Mouse (Mus musculus) heart, adult 8-10 months (tissue): ENCODE data around the gene Ttyh3. TPM values are rescaled to one million over a fixed set of nuclear protein-coding genes. Genes with fewer than 3 reads are reported as not detected.

Source experiments
- DNase-seq: peaks from one replicate; pipeline ENCODE4 v3.0.0; 2022; ENCODE audit warnings: low spot score
- total RNA-seq, 4 experiments: library from RNA; stranded (reverse); gene quantifications; 2 replicates each; pipeline ENCODE4 v1.2.4; 2022

Ttyh3 gene
- 10 to 100 TPM in 2 of 4 experiments, 1 to 10 TPM in 2; 8.8 to 11.5 (median 9.9) TPM for total RNA-seq

DNA sequence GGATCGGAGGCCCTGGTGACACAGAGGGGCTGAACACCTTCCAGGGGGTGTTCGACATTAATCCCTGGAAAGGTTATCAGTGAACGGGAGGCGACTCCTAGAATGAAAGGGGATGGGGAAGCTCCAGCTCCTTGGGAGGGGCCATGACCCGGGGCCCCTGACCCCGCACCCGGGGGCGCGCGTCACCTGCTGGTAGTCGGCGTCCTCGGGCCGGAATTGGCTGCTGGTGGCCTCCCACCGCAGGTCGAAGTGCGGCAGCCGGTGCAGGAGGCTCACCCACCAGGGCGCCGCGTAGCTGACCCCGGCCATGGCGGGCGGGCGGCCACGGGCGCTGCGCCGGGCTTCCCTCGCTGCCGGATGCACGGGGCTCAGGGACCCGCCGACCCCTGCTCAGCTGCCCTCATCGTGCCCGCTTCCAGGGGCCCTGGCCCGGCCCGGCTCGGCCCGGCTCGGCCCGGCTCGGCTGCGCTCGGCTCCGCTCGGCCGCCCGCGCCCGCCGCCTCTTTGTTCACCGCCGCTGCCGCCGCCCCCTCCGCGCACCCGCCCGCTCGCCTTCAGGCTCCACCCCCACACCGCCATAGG lies at the start of gene Ttyh3:
Gene Ttyh3 (minus strand): TSS at position 513 of the 582 bp plus-strand sequence.
- no peak for DNase-seq

DNA sequence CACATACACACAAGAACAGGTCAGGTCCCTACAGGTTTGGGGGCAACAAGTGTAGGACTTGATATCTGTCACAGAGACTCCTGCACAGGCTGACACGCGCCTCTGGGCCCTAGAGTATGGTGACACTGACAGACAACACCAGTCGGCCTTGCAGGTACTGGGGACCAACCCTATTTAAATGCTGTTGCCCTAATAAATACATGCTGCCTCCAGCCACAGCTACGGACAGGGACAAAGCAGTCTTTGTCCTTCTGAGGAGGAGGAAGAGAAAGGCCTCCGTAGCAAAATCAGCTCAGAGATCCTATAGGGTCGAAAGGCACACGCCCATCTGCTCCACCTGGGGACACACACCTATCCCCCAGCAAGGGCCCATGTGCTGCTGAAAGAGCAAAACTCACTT lies 47.2 kb upstream of the Ttyh3 start:
- DNase-seq = no peak

DNA sequence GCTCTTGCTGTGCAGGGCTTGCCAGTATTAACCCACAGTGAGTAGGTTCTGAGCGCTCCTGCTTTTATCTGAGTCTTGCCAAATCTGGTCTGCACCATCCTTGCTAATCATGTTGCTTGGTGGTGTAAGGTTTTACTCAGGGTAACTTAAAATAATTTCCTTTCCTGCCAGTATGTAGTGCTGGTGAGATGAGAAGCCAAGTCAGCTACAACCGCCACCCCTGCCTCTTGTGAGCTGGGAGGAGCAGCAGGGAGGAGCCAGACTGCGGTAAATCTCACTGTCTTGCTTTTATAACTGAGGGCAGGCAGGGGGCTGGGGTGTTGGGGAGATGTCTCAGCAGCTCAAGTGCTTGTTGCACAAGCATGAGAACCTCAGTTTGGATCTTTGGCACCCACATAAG lies 39.6 kb upstream of the Ttyh3 start:
- DNase-seq = no peak

DNA sequence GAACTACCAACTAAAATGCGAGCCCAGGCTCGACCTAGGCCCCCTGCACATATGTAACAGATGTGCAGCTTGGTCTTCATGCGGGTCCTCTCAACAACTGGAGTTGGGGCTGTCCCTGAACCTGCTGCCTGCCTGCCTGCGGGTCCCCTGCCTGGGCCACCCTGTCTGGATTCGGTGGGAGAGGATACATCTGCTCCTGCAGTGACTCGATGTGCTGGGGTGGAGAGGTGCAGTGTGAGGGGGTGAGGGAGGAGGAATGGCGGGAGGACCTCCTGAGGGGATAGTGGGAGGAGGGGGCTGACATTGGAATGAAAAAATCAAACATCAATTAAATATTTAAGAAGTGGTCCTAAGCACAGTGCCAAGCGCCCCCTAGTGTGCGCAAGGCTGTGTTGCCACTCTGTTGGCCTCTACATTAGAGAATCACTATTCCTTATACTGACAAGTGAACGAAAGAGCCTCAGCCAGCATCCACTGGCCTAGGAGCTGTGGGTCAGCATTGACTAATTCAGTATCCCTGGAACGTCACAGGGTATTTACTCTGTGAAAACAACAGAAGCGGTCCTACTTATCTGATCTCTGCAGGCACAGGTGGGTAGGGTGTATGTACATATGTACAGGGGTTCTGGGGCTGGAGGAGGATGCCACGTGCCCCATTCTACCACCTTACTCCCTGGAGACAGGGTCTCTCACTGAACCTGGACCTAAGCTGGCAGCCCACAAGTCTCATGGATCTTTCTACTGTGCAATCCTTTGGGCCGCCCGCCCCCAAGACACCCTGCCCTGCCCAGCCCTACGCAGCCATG lies 35.7 kb upstream of the Ttyh3 start:
- no peak for DNase-seq

DNA sequence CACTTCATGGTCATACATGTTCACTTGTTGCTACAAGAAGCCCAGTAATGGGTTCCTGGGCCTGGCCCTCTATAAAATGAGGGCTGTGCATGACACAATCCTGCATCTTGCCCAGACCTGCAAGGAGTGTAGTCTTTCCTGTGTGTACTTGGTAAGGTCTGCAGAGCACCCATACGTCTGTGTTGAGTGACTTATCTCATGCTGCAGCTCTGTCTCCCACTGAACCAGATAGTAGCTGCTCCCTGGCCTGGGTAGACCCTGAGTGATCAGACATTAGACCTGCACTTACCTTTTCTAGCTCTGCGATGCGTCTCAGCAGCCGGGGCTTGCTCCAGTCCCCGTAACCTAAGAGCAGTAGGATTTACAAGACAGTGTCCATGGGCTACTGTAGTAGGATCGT lies 33.3 kb upstream of the Ttyh3 start:
- no peak for DNase-seq

DNA sequence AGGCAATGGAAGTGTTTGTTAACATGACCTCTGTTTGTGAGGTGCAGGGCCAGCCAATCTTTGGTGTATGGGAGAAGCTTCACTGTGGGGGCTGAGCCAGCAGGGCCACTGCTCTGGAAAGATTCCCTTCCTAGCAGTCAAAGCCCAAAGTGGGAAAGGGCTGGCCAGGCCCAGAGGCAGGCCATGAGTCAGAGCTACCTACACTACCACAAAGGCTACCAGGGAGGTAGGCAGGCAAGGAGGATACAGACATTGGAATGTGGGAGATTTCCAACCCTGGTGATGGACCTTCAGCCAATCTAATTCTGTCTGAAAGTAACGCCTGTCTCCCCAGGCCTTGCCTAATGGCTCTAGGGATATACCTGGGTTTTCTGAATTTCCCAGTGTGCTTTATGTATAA lies 32.1 kb upstream of the Ttyh3 start:
- DNase-seq = no peak

DNA sequence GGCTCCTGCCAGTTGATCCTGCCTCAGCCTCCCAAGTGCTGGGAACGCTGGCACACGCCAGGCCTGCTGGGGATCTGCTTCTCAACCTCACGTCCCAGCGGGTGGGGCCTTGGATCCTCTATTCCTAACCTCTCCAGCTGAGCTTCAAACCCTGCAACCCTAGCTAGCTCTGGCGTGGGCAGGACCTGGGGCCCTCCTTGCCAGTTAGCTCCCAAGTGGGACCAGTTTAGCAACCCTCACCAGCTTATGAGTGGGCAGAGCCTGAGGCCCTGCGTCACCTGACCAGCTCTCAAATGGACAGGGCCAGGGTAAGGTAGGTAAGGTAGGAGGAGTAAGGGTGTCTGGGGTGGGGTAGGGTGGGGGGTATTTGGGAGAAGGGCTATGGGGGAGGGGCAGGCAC lies 31.2 kb upstream of the Ttyh3 start:
- no peak for DNase-seq

DNA sequence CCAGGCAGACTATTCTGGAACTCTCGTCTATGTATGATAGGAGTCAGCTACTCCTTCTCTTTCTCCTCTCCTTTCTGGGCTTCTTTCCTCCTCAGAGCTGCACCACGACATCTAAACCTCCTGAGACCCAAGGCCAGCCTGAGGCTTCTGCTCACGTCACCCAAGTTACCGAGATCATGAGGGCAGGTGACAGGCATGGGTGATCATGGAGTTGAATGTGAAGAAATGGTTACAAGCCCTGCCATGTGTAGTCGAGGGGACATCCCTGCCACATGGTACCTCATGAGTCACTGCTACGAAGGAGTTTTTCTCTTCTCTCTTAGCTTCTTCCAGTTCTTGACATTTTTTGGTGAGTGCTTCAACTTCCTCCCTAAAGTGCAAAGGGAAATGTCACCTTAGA lies 28.3 kb upstream of the Ttyh3 start:
- DNase-seq = no peak

DNA sequence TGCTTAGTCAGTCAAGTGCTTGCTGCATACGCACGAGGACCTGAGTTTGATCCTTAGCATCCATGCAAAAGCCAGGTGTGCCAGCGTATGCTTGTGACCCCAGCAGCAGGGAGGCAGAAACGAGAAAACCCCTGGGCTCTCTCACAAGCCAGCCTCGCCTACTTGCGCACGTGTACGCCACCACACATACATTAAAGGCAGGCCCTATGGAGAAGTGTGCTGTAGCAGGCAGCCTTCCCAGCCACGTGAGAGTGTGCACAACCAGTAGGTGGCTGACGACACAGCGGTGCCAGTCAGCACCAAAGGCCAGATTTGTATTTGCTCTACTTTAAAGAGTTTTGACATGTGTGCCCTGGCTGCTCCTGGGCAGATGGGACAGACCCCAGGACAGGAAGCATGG lies 26.8 kb upstream of the Ttyh3 start:
- DNase-seq = no peak

DNA sequence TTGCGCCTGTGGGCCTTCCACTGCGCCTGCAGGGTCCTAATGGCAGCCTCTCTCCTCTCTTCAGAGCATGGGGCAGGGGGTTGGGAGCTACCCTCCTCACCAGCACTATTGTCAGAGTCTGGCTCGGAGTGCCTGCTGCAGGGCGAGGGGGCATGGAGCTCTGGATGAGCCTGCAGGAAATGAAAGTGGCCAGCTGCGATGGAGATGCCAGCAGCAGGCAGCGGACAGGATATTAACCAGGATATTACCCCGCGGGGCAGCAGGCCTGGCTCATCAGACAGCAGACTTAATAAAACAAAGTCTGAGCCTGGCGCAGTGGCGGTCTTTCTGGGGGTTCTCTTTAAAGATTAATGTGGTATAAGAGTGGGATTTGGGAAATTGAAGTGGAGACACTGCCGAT lies 26.2 kb upstream of the Ttyh3 start:
- no peak for DNase-seq

DNA sequence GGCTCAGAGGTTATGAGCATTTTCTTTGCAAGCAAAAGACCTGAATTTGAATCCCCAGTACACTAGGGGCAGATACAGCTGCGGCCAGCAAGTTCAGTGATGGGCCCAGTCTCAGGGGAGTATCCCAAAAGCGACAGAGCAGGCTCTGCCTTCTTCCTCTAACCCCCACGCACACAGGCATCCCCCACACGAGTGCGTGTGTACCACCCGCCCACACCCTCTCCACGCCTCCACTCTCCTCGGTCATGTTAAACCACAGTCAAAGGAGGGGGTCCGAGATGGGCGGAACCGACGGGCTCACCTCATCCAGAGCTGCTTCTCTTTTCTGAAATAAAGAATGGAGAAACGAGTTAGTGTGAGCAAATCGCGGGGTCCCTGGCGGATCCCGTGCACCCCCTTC lies 25.2 kb upstream of the Ttyh3 start:
- DNase-seq = no peak

DNA sequence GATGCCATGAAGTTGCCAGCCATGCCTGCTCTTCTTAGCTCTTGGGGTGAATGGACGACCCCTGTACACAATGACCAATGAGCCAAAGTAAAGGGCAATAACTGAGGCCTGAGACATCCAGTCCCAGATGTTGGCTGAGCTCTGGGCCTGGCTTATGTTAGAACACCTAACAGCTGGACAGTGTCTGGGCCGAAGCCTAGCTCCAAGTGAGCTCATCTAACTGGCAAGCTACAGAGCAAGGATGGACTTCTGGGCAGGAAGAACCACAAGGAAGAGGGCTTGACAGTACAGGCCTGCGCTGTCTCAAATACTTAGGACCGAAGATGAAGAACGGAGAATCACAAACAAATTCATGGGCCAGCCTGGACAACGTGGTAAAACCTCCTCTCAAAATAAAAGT lies 23.8 kb upstream of the Ttyh3 start:
- peak; percentile 35 for DNase-seq

DNA sequence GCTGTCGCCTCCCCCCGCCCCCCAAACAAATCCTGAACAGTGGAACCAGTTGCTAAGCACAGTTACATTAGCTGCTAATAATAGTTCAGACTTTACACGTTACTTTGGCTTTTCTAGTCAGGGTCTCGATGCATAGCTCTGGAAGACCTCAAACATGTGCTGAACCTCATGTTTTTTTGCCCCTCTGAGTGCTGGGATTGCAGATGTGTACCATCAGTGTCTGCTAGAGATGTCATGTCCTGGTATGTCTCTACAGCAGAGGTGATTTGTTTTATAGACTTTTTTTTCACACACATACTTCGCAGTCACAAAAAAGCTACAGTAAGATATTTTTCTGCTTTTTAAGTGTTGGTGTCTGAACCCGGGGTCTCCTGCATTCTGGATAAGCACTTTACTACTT lies 23.3 kb upstream of the Ttyh3 start:
- DNase-seq = no peak

DNA sequence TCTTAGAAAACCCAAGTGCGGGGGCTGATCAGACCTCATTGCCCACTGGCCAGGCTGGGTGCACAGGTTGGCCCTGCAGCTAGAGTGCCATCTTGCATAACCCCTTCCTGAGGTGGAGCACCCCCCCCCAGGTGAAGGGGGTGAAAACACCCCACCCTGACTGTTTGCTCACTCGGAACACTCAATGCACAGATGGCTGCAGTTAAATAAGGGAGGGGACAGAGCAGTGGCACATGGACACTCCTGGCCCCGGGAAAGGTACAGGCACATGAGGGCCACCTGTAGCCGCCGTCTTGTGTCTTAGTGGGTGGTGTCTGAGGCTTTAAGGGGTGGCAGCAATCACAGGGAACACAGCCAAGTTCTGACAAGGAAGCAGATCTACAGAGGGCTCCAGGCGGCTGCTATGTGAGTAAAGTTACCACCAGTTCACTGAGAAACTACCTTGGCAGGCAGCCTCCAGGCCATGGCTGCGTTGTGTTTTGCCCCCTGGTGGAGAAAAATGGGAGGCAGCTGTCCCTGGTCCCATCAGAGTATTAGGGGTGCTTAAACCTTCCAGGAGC lies 14.9 kb upstream of the Ttyh3 start:
- DNase-seq = no peak

DNA sequence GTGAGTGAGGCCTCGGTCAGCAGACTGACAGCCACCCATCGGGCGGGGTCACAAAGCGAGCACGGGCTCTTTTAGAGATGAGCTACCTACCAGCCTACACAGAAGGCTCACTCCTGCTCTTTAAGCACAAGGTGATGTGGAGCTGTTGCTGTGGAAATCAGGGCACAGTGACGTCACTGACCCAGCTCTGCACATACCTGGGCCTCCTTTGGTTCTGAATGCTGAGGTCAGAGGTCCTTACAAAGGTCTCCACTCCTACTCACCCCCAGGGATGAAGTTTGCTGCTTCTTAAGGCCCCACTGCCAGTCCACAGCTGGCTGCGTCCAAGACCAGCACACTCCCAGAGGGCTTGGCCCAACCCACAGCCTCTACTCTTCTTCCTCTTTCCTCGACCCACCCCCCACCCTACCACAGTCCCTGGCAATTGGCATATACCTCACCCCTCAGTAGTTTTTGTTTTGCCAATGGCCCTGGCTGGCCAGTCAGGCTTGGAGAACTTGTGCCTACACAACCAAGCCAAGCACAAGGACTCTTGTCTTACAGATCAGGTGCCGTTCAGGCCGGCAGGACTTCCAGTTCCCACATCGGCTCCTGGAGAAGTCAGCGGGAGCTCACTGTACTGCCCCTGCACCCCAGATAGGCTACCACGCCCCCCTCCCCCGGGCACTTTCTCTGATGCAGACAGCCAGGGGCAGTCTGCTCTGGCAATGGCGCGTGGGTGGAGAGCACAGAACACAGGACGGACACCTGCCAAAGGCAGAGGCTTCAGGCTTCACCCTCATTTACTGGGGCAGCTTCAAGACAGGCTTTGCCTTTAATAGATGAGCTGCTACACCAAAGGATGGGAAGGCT lies 14.1 kb upstream of the Ttyh3 start:
- DNase-seq = no peak

DNA sequence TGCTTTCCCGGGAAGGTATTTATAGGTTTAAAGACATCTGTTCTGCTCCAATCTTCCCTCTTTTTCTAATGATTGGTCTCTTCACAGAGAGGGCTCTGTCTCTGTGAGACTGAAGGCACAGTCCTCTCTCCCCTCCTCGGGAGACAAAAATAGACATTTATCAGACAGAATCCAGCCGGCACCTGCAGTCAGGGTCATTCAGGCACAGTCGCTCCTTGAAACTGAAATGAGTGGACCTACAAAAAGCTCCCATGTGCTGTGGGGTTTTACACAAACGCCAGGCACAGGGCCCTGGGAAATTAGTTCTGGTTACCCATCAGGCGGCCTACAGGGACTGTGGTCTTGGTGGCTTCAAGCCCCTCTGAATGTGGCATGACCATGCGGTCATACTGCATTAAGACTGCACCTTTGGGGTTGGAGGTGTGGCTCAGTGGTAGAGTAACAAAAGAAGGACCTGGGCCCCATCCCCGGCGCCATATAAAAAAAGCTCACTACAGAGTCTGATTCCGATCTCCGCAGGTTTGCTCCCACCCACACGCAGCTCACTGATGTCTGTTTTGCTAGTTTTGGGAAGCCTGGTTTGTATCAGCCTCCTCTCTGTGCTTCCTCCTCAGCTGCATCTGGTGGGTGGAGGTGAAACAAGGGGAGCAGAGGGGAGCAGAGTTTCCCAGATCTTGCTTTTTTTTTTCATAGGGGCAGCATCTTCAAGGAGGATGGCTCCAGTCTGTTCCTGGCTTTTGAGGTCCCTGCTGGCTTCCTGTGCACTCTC lies 13.2 kb upstream of the Ttyh3 start:
- no peak for DNase-seq

DNA sequence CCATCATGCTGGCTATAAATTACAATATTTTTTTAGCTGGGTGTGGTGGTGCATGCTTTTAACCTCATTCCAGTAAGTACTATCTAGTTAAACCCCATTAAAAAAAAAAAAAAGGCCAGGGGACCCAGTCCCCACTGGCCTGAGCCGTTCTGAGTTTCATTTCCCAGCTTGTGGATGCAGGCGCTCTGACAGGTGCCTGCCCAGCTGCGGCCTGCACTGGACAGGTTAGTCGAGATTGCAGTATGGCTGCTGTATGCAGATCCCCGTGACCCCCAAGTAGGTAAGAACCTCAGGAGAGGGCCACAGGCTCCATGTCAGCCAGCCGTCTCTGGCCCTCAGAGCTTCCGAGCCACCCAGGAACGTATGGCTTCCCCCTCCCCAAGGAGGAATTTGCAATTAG lies 12.6 kb upstream of the Ttyh3 start:
- no peak for DNase-seq

DNA sequence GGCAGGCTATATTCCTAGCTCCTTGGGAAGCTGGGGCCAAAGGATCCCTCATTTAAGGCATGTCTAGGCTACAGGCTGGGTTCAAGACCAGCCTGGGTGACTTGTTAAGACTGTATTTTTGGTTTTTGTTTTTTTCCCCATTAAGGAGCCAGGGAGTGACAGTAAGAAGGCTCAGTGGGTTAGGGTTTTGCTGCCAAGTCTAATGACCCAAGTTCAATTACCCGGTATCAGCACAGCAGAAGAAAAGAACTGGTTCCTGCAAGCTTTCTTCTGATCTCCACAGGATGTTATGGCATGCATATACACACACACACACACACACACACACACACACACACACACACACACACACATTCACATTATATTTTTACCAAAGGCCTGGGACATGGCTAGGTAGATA lies 11.6 kb upstream of the Ttyh3 start:
- DNase-seq = no peak

DNA sequence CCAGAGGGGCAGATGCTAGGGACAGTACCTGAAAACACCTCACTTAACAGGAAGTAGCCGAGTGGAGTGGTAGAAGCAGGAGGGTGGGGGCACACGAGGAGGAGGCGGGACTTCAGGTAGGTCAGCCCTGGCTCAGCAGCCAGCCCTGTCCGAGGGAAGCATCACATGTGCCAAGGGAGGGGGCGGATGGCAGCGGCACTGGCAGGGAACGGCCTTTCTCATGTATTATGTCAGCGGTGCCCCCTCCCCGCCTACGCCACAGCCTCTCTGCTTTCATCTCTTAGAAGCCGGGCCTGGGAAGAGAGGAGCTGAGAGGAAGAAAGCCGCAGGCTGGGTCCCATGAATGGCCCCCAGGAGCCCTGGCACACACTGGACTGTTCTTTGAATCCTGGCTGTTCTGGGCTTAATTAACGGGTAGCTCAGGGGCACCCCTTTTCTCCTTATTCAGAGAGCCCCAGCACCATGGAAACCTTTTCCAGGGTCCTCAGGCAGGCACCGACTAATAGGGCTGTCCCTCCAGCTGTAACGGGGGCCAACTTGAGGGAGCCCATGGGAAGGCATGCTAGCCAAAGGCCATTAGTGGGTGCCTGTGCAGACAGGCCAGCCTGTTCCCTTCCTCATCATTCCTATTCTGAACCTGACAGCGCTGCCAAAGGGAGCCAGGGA lies 10.9 kb upstream of the Ttyh3 start:
- DNase-seq = no peak

DNA sequence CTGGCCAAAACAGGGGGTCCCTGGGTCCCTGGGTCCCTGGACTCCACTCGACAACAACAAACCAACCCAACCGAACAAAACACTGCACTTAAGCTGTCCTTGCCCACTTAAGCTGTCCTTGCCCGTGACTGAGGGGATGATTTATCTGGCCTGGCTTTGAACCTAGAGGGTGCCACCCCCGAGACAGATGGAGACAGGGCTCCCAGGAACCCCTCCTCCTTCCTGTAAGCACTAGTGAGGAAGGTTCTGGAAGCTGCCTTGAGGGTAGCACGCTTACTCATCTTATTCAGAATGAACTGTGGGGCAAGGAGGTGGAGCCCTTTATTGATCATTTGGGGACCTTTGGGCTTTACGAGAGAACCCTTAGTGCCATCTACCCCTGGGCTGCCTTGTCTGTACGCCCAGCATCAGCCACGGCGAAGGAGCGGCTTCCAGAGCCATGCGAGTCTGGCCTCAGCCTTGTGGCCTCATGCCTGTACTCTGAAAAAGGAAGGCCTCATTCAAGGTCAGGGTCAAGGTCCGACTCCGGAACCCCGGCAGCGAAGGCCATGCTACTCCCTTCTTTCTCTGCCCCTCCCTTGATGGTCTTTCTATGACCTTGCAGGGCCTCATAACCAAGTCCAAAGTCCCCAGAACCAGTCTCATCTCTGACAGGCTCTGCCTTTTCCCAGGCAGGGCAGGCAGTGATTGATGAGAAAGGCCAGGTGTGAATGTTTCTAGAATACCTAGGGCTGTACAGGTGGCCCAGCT lies 5.4 kb upstream of the Ttyh3 start:
- DNase-seq = no peak
